Comparison of ENCODE assay signal across 8 mouse cellular contexts in the genomic region with DNA sequence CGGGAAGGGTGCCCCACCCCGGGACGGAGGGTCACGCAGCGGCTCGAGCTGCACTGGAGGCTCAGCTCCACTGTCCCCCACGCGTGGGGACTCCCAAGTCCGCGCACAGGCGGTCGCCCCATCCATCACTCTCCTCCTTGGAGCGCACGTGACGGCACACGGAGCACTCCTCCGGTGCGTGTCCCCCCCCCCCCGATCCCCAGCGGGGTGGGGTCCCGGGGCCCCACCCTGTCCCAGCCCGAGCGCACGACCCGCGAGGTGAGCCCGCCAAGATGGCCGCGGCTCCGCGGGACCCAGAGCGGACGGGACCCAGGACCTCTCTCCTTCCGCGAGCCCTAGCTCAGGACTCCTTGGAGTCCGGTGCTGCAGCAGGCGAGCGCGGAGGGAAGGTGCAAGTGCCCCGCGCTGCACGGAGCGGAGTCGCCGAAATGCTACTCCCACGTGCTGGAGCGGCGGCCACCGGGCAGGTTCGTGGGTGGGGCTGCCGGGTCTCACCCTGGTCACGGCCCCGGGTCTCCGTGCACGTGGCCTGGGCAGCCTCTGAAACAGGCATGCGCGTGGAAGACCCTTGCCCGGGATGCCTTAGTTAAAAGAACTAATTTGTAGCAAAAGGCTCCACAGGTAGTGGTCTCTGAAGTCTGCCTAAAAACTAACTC. TPM values are rescaled to one million over a fixed set of nuclear protein-coding genes. Genes with fewer than 3 reads are reported as not detected.
A peak's percentile ranks its signal among the peaks of the same experiment; 100 is the strongest.
DNase-seq lines count a peak whose midpoint lies in the region; ATAC-seq lines count a peak whose summit lies in the region.

No protein-coding gene starts in this region.

- no peaks in the 10 kb centered on the region for H3K9me3 ChIP-seq in forebrain, embryonic 10.5 days
- H3K9me3 ChIP-seq in limb, embryonic 13.5 days: no peaks in the 10 kb centered on the region
- no peaks in the 10 kb centered on the region for H3K9me3 ChIP-seq in midbrain, embryonic 14.5 days (ENCODE audit: control insufficient read depth, low read length)
- no peaks in the 10 kb centered on the region for H3K9me3 ChIP-seq in stomach, embryonic 14.5 days (ENCODE audit: control insufficient read depth, low read depth, low read length)

- H3K27me3 ChIP-seq in forebrain, embryonic 10.5 days (ENCODE audit: poor library complexity, severe bottlenecking): peaks cover 44% of the 10 kb centered on the region
- peaks cover 22% of the 10 kb centered on the region for H3K27me3 ChIP-seq in limb, embryonic 13.5 days
- H3K27me3 ChIP-seq in midbrain, embryonic 14.5 days (ENCODE audit: control insufficient read depth, insufficient read depth, low read length): peaks cover 42% of the 10 kb centered on the region
- 0 out of 2 replicates have a peak, but pooled peaks cover 2% of the 10 kb centered on the region for H3K27me3 ChIP-seq in stomach, embryonic 14.5 days (ENCODE audit: control insufficient read depth, insufficient read depth, low read length)

- H3K4me2 ChIP-seq in limb, embryonic 13.5 days (replicated peaks): peak overlapping the region; percentile 74
- peak overlapping the region; percentile 99 for H3K4me2 ChIP-seq in midbrain, embryonic 14.5 days (ENCODE audit: low read length)
- H3K4me2 ChIP-seq in stomach, embryonic 14.5 days (replicated peaks; ENCODE audit: low read depth, low read length): peak overlapping the region; percentile 89

- H3K4me3 ChIP-seq in forebrain, embryonic 10.5 days: peak overlapping the region; percentile 90
- H3K4me3 ChIP-seq in limb, embryonic 13.5 days: peak overlapping the region; percentile 76
- peak overlapping the region; percentile 61 for H3K4me3 ChIP-seq in midbrain, embryonic 14.5 days (replicated peaks; ENCODE audit: low read depth, low read length)
- H3K4me3 ChIP-seq in stomach, embryonic 14.5 days (ENCODE audit: low read depth, low read length): peak overlapping the region; percentile 68

- DNase-seq in MN1 (ENCODE audit: low spot score): peak; percentile 75
- DNase-seq in brain, adult 2 months (ENCODE audit: low read depth, low spot score): peak; percentile 43
- DNase-seq in forebrain, embryonic 10.5 days (ENCODE audit: extremely low spot score, low spot score): peak; percentile 70
- DNase-seq in heart, postnatal 4 days: peak; percentile 68
- DNase-seq in midbrain, embryonic 14.5 days: peak; percentile 73
- no peak for DNase-seq in layer of hippocampus, adult 8-10 months (ENCODE audit: low spot score in 2 of 2)

- ATAC-seq in limb, embryonic 13.5 days (ENCODE audit: low FRiP score, low read depth): peak; percentile 80
- ATAC-seq in midbrain, embryonic 14.5 days (ENCODE audit: low FRiP score, low TSS enrichment): peak; percentile 75
- ATAC-seq in stomach, embryonic 14.5 days (ENCODE audit: insufficient number of reproducible peaks, insufficient read depth, low FRiP score, low read depth): peak; percentile 57; the same call in 1 of the 2 replicates

- H3K36me3 ChIP-seq in forebrain, embryonic 10.5 days (replicated peaks): no peaks in the 10 kb centered on the region
- H3K36me3 ChIP-seq in limb, embryonic 13.5 days: no peaks in the 10 kb centered on the region
- no peaks in the 10 kb centered on the region for H3K36me3 ChIP-seq in midbrain, embryonic 14.5 days (ENCODE audit: control insufficient read depth, insufficient read depth, low read length)
- H3K36me3 ChIP-seq in stomach, embryonic 14.5 days (ENCODE audit: control insufficient read depth, insufficient read depth, low read length): no peaks in the 10 kb centered on the region

- peaks cover 50% of the 10 kb centered on the region for H3K4me1 ChIP-seq in forebrain, embryonic 10.5 days
- H3K4me1 ChIP-seq in limb, embryonic 13.5 days: peaks cover 32% of the 10 kb centered on the region
- peaks cover 24% of the 10 kb centered on the region for H3K4me1 ChIP-seq in midbrain, embryonic 14.5 days (ENCODE audit: control insufficient read depth, insufficient read depth, low read length)
- peaks cover 7% of the 10 kb centered on the region; the same call in 1 of the 2 replicates for H3K4me1 ChIP-seq in stomach, embryonic 14.5 days (ENCODE audit: control insufficient read depth, insufficient read depth, low read length)

- H3K9ac ChIP-seq in limb, embryonic 13.5 days: peak overlapping the region; percentile 78
- H3K9ac ChIP-seq in midbrain, embryonic 14.5 days (replicated peaks; ENCODE audit: low read length): peak overlapping the region; percentile 57
- peak overlapping the region; percentile 77 for H3K9ac ChIP-seq in stomach, embryonic 14.5 days (replicated peaks; ENCODE audit: low read depth, low read length)

- under 1% methylated on average over 54 of the region's 58 CpGs for WGBS in forebrain, embryonic 10.5 days
- WGBS in limb, embryonic 13.5 days: under 1% methylated on average over 45 of the region's 58 CpGs
- under 1% methylated on average over 48 of the region's 58 CpGs for WGBS in midbrain, embryonic 14.5 days
- WGBS in stomach, embryonic 14.5 days: under 1% methylated on average over 55 of the region's 58 CpGs

- H3K27ac ChIP-seq in forebrain, embryonic 10.5 days: peak overlapping the region; percentile 97
- H3K27ac ChIP-seq in limb, embryonic 13.5 days: peak overlapping the region; percentile 88
- no peak overlapping the region for H3K27ac ChIP-seq in midbrain, embryonic 14.5 days (replicated peaks; ENCODE audit: low read depth, low read length)
- H3K27ac ChIP-seq in stomach, embryonic 14.5 days (ENCODE audit: low read length): peak overlapping the region; percentile 92

RNA-seq across cellular contexts. Expression of gene Ezr, which starts 0.6 kb away (rescaled TPM):
- 103 and 116 TPM in 2 replicates for polyA plus RNA-seq in forebrain, embryonic 10.5 days (2016; fragmentation: Nextera tagmentation; extraction: Ambion mirVana)
- 100 to 1,000 TPM; 103 to 104 TPM for total RNA-seq in heart, postnatal 4 days (2021)
- 47.5 and 51.9 TPM in 2 replicates for polyA plus RNA-seq in limb, embryonic 13.5 days (2015; fragmentation: Nextera tagmentation; extraction: Ambion mirVana)
- 20.8 and 27.8 TPM in 2 replicates for polyA plus RNA-seq in midbrain, embryonic 14.5 days (2014; fragmentation: Nextera tagmentation; extraction: Ambion mirVana)
- 176 and 199 TPM in 2 replicates for polyA plus RNA-seq in stomach, embryonic 14.5 days (2014; fragmentation: Nextera tagmentation; extraction: Ambion mirVana)
- 10 to 100 TPM; 37.3 to 59.3 (median 44.4) TPM for total RNA-seq in layer of hippocampus, adult 8-10 months (2022)

Comparison
In these comparisons a context has a peak if more than half of its experiments do, and no peak if none do; other contexts are left out.
1. DNase-seq: peak in MN1 (single experiment), brain, adult 2 months (single experiment), forebrain, embryonic 10.5 days (single experiment), heart, postnatal 4 days (single experiment) and midbrain, embryonic 14.5 days (single experiment); none in layer of hippocampus, adult 8-10 months (0 of 2).
2. Peak in every context shown above with its lines, with median percentiles within 50 percentile points of each other: H3K4me3 ChIP-seq, ATAC-seq, H3K4me2 ChIP-seq and H3K9ac ChIP-seq.